Mouse (Mus musculus): Measurements from ENCODE around the gene Fkbp7.

Fkbp7 gene

GRCm38 (mm10) chr2:76655982-76656381, 16.9 kb downstream of the Fkbp7 start:
- Histone ChIP-seq H3K4me3 (replicated peaks; ENCODE audit: low read length) (no peak overlapping the region), H3K27me3 (ENCODE audit: insufficient read depth, low read length) (no peaks in the 10 kb centered on the region), H3K4me1 (replicated peaks; ENCODE audit: low read depth, low read length) (peaks cover 4% of the 10 kb centered on the region; the same call in 1 of the 2 replicates), H3K9me3 (ENCODE audit: low read length) (peaks cover 8% of the 10 kb centered on the region; the same call in 1 of the 2 replicates), H3K36me3 (ENCODE audit: insufficient read depth, low read length) (no peaks in the 10 kb centered on the region)
- peak; percentile 58 for TF ChIP-seq CTCF (conservative IDR thresholded peaks at IDR 0.05; ENCODE audit: low read length)
- no peak for TF ChIP-seq NANOG (IDR thresholded peaks at IDR 0.05; ENCODE audit: borderline replicate concordance, low read length)

- H3K4me3 ChIP-seq (replicated peaks; ENCODE audit: low read length): no peak overlapping the region
- TF ChIP-seq NANOG (IDR thresholded peaks at IDR 0.05; ENCODE audit: borderline replicate concordance, low read length) (no peak), POU5F1 (IDR thresholded peaks at IDR 0.05; ENCODE audit: borderline replicate concordance, low read length) (no peak), CTCF (conservative IDR thresholded peaks at IDR 0.05; ENCODE audit: low read length) (no peak)
- no peaks in the 10 kb centered on the region for H3K36me3 ChIP-seq (ENCODE audit: insufficient read depth, low read length)
- peaks cover 8% of the 10 kb centered on the region; the same call in 1 of the 2 replicates for H3K9me3 ChIP-seq (ENCODE audit: low read length)
- H3K27me3 ChIP-seq (ENCODE audit: insufficient read depth, low read length): no peaks in the 10 kb centered on the region
- peaks cover 4% of the 10 kb centered on the region; the same call in 1 of the 2 replicates for H3K4me1 ChIP-seq (replicated peaks; ENCODE audit: low read depth, low read length)
Measured at GRCm38 (mm10) chr2:76655444-76655843, 17.5 kb downstream of the Fkbp7 start.

GRCm38 (mm10) chr2:76654646-76655045, 18.3 kb downstream of the Fkbp7 start:
- TF ChIP-seq NANOG (IDR thresholded peaks at IDR 0.05; ENCODE audit: borderline replicate concordance, low read length) (no peak), POU5F1 (IDR thresholded peaks at IDR 0.05; ENCODE audit: borderline replicate concordance, low read length) (no peak), CTCF (conservative IDR thresholded peaks at IDR 0.05; ENCODE audit: low read length) (no peak)
- H3K4me3 ChIP-seq (replicated peaks; ENCODE audit: low read length): no peak overlapping the region
- H3K36me3 ChIP-seq (ENCODE audit: insufficient read depth, low read length): no peaks in the 10 kb centered on the region
- no peaks in the 10 kb centered on the region for H3K27me3 ChIP-seq (ENCODE audit: insufficient read depth, low read length)
- H3K4me1 ChIP-seq (replicated peaks; ENCODE audit: low read depth, low read length): peaks cover 4% of the 10 kb centered on the region; the same call in 1 of the 2 replicates
- H3K9me3 ChIP-seq (ENCODE audit: low read length): peaks cover 8% of the 10 kb centered on the region; the same call in 1 of the 2 replicates

GRCm38 (mm10) chr2:76653070-76653469, 19.8 kb downstream of the Fkbp7 start:
- TF ChIP-seq NANOG (IDR thresholded peaks at IDR 0.05; ENCODE audit: borderline replicate concordance, low read length): no peak
- no peak for TF ChIP-seq POU5F1 (IDR thresholded peaks at IDR 0.05; ENCODE audit: borderline replicate concordance, low read length)
- TF ChIP-seq CTCF (conservative IDR thresholded peaks at IDR 0.05; ENCODE audit: low read length): peak; percentile 53
- Histone ChIP-seq H3K4me3 (replicated peaks; ENCODE audit: low read length) (no peak overlapping the region), H3K9me3 (ENCODE audit: low read length) (peaks cover under 1% of the 10 kb centered on the region; the same call in 1 of the 2 replicates), H3K4me1 (replicated peaks; ENCODE audit: low read depth, low read length) (peaks cover 7% of the 10 kb centered on the region), H3K27me3 (ENCODE audit: insufficient read depth, low read length) (no peaks in the 10 kb centered on the region), H3K36me3 (ENCODE audit: insufficient read depth, low read length) (no peaks in the 10 kb centered on the region)

- TF ChIP-seq NANOG (IDR thresholded peaks at IDR 0.05; ENCODE audit: borderline replicate concordance, low read length): no peak
- no peak for TF ChIP-seq CTCF (conservative IDR thresholded peaks at IDR 0.05; ENCODE audit: low read length)
- H3K36me3 ChIP-seq (ENCODE audit: insufficient read depth, low read length): no peaks in the 10 kb centered on the region
- peak overlapping the region; percentile 93 for H3K4me3 ChIP-seq (replicated peaks; ENCODE audit: low read length)
- no peaks in the 10 kb centered on the region for H3K9me3 ChIP-seq (ENCODE audit: low read length)
- peaks cover 12% of the 10 kb centered on the region for H3K27me3 ChIP-seq (ENCODE audit: insufficient read depth, low read length)
- H3K4me1 ChIP-seq (replicated peaks; ENCODE audit: low read depth, low read length): peaks cover 12% of the 10 kb centered on the region
Measured at GRCm38 (mm10) chr2:76648666-76649141, 24.2 kb downstream of the Fkbp7 start.

GRCm38 (mm10) chr2:76647883-76648570, 24.9 kb downstream of the Fkbp7 start, which contains the start of the genes Prkra and Pjvk:
TSS of gene Prkra (minus strand) at chr2:76648015.
TSS of gene Pjvk (plus strand) at chr2:76648476.
- H3K9me3 ChIP-seq (ENCODE audit: low read length): no peaks in the 10 kb centered on the region
- no peaks in the 10 kb centered on the region for H3K36me3 ChIP-seq (ENCODE audit: insufficient read depth, low read length)
- peak within 1 kb of the TSS; percentile 93 for H3K4me3 ChIP-seq (replicated peaks; ENCODE audit: low read length)
- TF ChIP-seq CTCF (conservative IDR thresholded peaks at IDR 0.05; ENCODE audit: low read length) (no peak), NANOG (IDR thresholded peaks at IDR 0.05; ENCODE audit: borderline replicate concordance, low read length) (no peak)
- peaks cover 12% of the 10 kb centered on the region for H3K27me3 ChIP-seq (ENCODE audit: insufficient read depth, low read length)
- peaks cover 12% of the 10 kb centered on the region for H3K4me1 ChIP-seq (replicated peaks; ENCODE audit: low read depth, low read length)

GRCm38 (mm10) chr2:76647441-76647869, 25.5 kb downstream of the Fkbp7 start:
- TF ChIP-seq POU5F1 (IDR thresholded peaks at IDR 0.05; ENCODE audit: borderline replicate concordance, low read length) (no peak), NANOG (IDR thresholded peaks at IDR 0.05; ENCODE audit: borderline replicate concordance, low read length) (no peak), CTCF (conservative IDR thresholded peaks at IDR 0.05; ENCODE audit: low read length) (no peak)
- peak overlapping the region; percentile 93 for H3K4me3 ChIP-seq (replicated peaks; ENCODE audit: low read length)
- no peaks in the 10 kb centered on the region for H3K9me3 ChIP-seq (ENCODE audit: low read length)
- peaks cover 12% of the 10 kb centered on the region for H3K27me3 ChIP-seq (ENCODE audit: insufficient read depth, low read length)
- H3K36me3 ChIP-seq (ENCODE audit: insufficient read depth, low read length): no peaks in the 10 kb centered on the region
- peaks cover 12% of the 10 kb centered on the region for H3K4me1 ChIP-seq (replicated peaks; ENCODE audit: low read depth, low read length)

- TF ChIP-seq NANOG (IDR thresholded peaks at IDR 0.05; ENCODE audit: borderline replicate concordance, low read length): no peak
- no peak for TF ChIP-seq POU5F1 (IDR thresholded peaks at IDR 0.05; ENCODE audit: borderline replicate concordance, low read length)
- TF ChIP-seq CTCF (conservative IDR thresholded peaks at IDR 0.05; ENCODE audit: low read length): no peak
- Histone ChIP-seq H3K27me3 (ENCODE audit: insufficient read depth, low read length) (peaks cover 12% of the 10 kb centered on the region), H3K36me3 (ENCODE audit: insufficient read depth, low read length) (peaks cover 6% of the 10 kb centered on the region), H3K4me3 (replicated peaks; ENCODE audit: low read length) (no peak overlapping the region), H3K9me3 (ENCODE audit: low read length) (no peaks in the 10 kb centered on the region), H3K4me1 (replicated peaks; ENCODE audit: low read depth, low read length) (peaks cover 8% of the 10 kb centered on the region)
Measured at GRCm38 (mm10) chr2:76643801-76644200, 29.1 kb downstream of the Fkbp7 start.
